ENCODE assay signal across 13 mouse cellular contexts in the genomic region with DNA sequence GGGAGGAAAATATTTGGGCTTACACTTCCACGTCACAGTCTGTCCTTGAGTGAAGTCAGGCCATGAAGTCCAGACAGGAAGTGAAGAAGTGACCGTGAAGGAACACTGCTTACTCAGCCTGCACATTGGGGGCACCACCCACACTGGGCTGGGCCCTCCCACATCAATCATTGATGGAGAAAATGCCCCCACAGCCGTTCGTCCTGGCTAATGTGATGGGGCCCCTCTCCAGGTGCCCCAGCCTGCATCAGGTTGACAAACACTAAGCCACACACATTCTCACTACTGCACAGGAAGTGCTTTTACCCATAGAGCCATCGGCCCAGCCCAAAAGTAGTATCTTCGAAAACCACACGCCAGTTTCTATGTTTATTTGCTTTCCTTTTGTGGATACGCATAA. TPM values are rescaled to one million over a fixed set of nuclear protein-coding genes. Genes with fewer than 3 reads are reported as not detected.
DNase-seq lines count a peak whose midpoint lies in the region; ATAC-seq lines count a peak whose summit lies in the region.
"Had no signal": no experiment of that assay in that cellular context is flagged by ENCODE, and none has a peak within 500 bp of the region (broad histone marks: within the 10 kb centered on the region; RNA-seq: fewer than 3 reads in every experiment).

No protein-coding gene starts in this region.

- ATAC-seq in monocyte, adult 5-6 weeks (replicated peaks; ENCODE audit: insufficient number of reproducible peaks, low FRiP score, low TSS enrichment, poor library complexity, severe bottlenecking): peak; percentile 43; the same call in 1 of the 2 replicates
- ATAC-seq: hindbrain, embryonic 16.5 days; midbrain, embryonic 15.5 days; Patski had no signal

- DNase-seq in lung, postnatal 36 days: peak; percentile 2
- DNase-seq in lung, postnatal 14 days: no peak
- peak; percentile 76 for DNase-seq in T-cell, adult 2 months (ENCODE audit: low spot score)
- DNase-seq in thymus, postnatal 25 days: peak; percentile 52
- no peak for DNase-seq in urinary bladder, postnatal 14 days (ENCODE audit: low spot score)
- DNase-seq in frontal cortex, postnatal 14 days (ENCODE audit: low spot score in 2 of 2): no peak
- no peak for DNase-seq in frontal cortex, postnatal 10 days (ENCODE audit: low spot score in 2 of 2)
- DNase-seq: cerebellum, adult 9-11 months; right cerebral cortex, adult 18-20 months had no signal

RNA-seq across cellular contexts. Expression of a gene that starts 13.1 kb away (rescaled TPM):
- total RNA-seq in monocyte, adult 5-6 weeks (2017): 13.2 to 52.2 TPM (median 41.9 TPM) in 3 replicates

RNA-seq across cellular contexts. Expression of a gene that starts 48.1 kb away (rescaled TPM):
- 2.1 to 5.7 TPM (median 4.9 TPM) in 3 replicates for total RNA-seq in monocyte, adult 5-6 weeks (2017)

Comparison
In these comparisons a context has a peak if more than half of its experiments do, and no peak if none do; other contexts are left out.
1. DNase-seq: peak in lung, postnatal 36 days (single experiment), T-cell, adult 2 months (single experiment) and thymus, postnatal 25 days (single experiment); none in lung, postnatal 14 days (single experiment), urinary bladder, postnatal 14 days (single experiment), frontal cortex, postnatal 14 days (0 of 2) and frontal cortex, postnatal 10 days (0 of 2).